Mouse (Mus musculus) lung, embryonic 14.5 days (tissue): ENCODE data around the gene Cblc. TPM values are rescaled to one million over a fixed set of nuclear protein-coding genes. Genes with fewer than 3 reads are reported as not detected.

ENCODE experiments used
- ATAC-seq: fragments of 200-750 bp; cut with Nextera tagmentation; 2 replicates; pipeline ENCODE4 v1.8.0; 2017; ENCODE audit warnings: mild to moderate bottlenecking, moderate TSS enrichment, moderate library complexity; ENCODE audit not compliant: insufficient read depth
- DNase-seq: peaks from one replicate; pipeline ENCODE4 v3.0.0-alpha.2; 2015
- H3K27ac ChIP-seq: fragments of 300-500 bp; sonication (generic); 2 replicates; pipeline ENCODE4 v1.5.1; 2014; ENCODE audit warnings: low read depth, mild to moderate bottlenecking, moderate library complexity
- H3K27me3 ChIP-seq: fragments of 300-500 bp; sonication (generic); 2 replicates; pipeline ENCODE4 v1.6.1; 2014; ENCODE audit warnings: low read length, control low read depth; ENCODE audit not compliant: insufficient read depth
- H3K36me3 ChIP-seq: fragments of 300-500 bp; sonication (generic); 2 replicates; pipeline ENCODE4 v1.6.1; 2014; ENCODE audit warnings: control low read depth; ENCODE audit not compliant: insufficient read depth
- H3K4me1 ChIP-seq: fragments of 300-500 bp; sonication (generic); 2 replicates; pipeline ENCODE4 v1.6.1; 2014; ENCODE audit warnings: antibody characterized with exemption, control low read depth; ENCODE audit not compliant: insufficient read depth
- H3K4me2 ChIP-seq: fragments of 300-500 bp; sonication (generic); 2 replicates; pipeline ENCODE4 v1.6.1; 2014; ENCODE audit warnings: mild to moderate bottlenecking
- H3K4me3 ChIP-seq: fragments of 300-500 bp; sonication (generic); 2 replicates; pipeline ENCODE4 v1.5.1; 2014; ENCODE audit warnings: low read depth, low read length
- H3K9ac ChIP-seq: fragments of 300-500 bp; sonication (generic); 2 replicates; pipeline ENCODE4 v1.6.1; 2014
- H3K9me3 ChIP-seq: fragments of 300-500 bp; sonication (generic); 2 replicates; pipeline ENCODE4 v1.6.1; 2016; ENCODE audit warnings: low read depth, low read length, control low read depth
- CTCF ChIP-seq: IDR thresholded peaks from 2 replicates; pipeline ENCODE4 v1.5.1; 2016; ENCODE audit warnings: antibody characterized with exemption, low read depth
- WGBS: fragments of 180-500 bp; shearing (Covaris S2); extraction: QIAGEN DNeasy Blood & Tissue Kit; methylation state at CpG from one replicate; pipeline ENCODE4 v1.1.7; 2014; 5-methylcytosine and 5-hydroxymethylcytosine counted together
- polyA plus RNA-seq: library from polyadenylated mRNA; unstranded; fragments of >200 nt; fragmentation: Nextera tagmentation; extraction: Ambion mirVana; gene quantifications from 2 replicates; pipeline ENCODE4 v1.2.1, GENCODE M21; 2014

The Cblc gene
- polyA plus RNA-seq, 1 experiment from 2014 or later = 6.8 TPM

DNA sequence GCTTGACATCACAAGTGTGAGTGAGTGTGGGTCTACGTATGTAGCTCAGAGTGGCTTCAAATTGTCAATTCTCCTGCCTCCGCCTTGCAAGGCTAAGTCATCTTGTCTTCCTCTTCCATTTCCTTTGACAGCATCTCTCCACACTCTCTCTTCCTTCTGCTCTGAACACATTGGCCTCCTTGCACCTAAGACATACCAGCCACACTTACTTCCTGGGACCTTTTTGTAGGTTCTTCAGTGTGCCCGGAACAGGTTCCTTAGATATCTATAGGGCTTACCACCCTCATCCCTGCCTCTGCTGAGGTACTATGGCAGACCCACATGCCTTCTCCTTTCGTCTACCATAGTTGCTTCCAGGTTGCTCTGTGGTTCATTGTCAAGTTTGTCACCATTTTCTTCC lies 16.6 kb upstream of the Cblc start:
- Histone ChIP-seq H3K4me1 (peaks cover 18% of the 10 kb centered on the region), H3K4me2 (no peak overlapping the region), H3K9me3 (no peaks in the 10 kb centered on the region), H3K36me3 (no peaks in the 10 kb centered on the region), H3K27ac (no peak overlapping the region), H3K4me3 (no peak overlapping the region), H3K9ac (no peak overlapping the region), H3K27me3 (peaks cover 29% of the 10 kb centered on the region; the same call in 1 of the 2 replicates)
- 77% methylated on average over 4 of the region's 4 CpGs for WGBS
- no peak for TF ChIP-seq CTCF
- ATAC-seq (no peak), DNase-seq (no peak)

DNA sequence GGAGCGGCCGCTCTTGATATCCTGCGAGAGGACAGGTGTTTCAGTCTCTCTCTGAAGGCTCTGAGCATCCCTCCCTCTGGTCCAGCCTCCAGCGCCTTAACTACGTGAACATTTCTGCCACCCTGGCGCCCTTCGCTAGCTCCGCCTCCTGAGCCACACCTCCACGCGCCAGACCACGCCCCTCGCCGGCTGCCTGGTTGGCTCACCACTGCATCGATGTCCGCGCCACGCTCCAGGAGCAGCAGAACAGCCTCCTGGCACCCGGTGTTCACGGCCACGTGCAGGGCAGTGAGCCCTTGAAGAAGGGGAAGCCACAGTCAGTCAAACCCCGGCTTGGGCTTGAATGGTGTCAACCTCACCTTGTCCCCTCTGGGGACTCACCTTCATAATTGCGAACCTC lies 14.5 kb upstream of the Cblc start:
- Histone ChIP-seq H3K36me3 (no peaks in the 10 kb centered on the region), H3K4me3 (no peak overlapping the region), H3K9ac (no peak overlapping the region), H3K27me3 (peaks cover 29% of the 10 kb centered on the region; the same call in 1 of the 2 replicates), H3K27ac (no peak overlapping the region), H3K4me2 (peak overlapping the region; percentile 44), H3K9me3 (no peaks in the 10 kb centered on the region), H3K4me1 (0 out of 2 replicates have a peak, but pooled peaks cover 3% of the 10 kb centered on the region)
- no peak for TF ChIP-seq CTCF
- 5% methylated on average over 22 of the region's 22 CpGs for WGBS
- DNase-seq = peak; percentile 71
- peak; percentile 45; the same call in 1 of the 2 replicates for ATAC-seq

DNA sequence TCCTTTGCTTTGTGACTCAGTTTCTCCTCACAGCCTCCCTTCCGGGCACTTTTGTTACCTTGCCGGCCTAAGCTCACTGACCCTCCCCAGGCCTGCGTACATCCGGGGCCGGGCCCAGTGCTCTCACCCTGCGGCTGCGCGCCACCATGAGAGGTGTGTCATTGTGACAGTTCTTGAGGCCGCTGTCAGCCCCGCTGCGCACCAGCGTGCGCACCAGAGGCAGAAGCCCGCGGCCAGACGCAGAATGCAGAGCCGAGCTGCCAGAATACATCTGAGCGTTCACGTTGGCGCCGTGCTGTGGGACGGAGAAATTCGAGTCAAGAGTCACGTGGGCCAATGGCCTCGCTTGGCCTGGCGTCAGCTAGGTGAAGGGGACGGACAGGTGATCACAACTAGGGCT lies 12.8 kb upstream of the Cblc start:
- peak; percentile 46 for DNase-seq
- Histone ChIP-seq H3K27me3 (peaks cover 29% of the 10 kb centered on the region; the same call in 1 of the 2 replicates), H3K4me3 (peak overlapping the region; percentile 6; the same call in 1 of the 2 replicates), H3K9ac (0 out of 2 replicates have a peak overlapping the region, but pooled peaks have one; percentile 9), H3K9me3 (no peaks in the 10 kb centered on the region), H3K36me3 (no peaks in the 10 kb centered on the region), H3K27ac (no peak overlapping the region), H3K4me2 (peak overlapping the region; percentile 49; the same call in 1 of the 2 replicates), H3K4me1 (0 out of 2 replicates have a peak, but pooled peaks cover 3% of the 10 kb centered on the region)
- peak; percentile 47; the same call in 1 of the 2 replicates for ATAC-seq
- 6% methylated on average over 27 of the region's 27 CpGs for WGBS
- no peak for TF ChIP-seq CTCF

DNA sequence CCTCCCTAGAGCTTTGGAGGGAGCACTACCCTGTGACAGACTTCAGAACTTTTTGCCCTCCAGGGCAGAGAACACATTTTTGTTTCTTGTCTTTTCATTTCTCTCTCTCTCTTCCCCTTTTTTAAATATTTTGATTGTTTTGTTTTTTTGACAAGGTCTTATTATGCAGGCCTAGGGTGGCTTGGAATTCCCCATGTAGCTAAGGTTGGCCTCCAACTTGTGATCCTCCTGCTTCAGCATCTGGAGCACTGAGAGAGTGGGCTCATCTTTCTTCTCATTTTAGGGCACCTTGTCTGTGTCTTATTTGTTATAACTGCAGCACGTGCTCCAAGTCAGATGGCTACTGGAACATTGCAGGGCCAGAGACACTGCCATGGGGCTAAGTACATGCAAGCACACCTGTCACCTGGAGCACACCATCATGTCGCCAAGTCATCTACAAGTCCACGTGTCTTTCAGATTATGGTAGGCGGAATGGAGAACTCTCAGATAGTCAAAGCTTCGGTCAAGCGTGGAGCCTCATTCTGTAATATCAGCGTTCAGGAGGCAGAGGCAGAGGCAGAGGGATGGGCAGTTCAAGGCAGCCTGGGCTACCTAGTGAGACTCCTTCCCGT lies 9.9 kb upstream of the Cblc start:
- Histone ChIP-seq H3K27me3 (peaks cover 25% of the 10 kb centered on the region; the same call in 1 of the 2 replicates), H3K36me3 (no peaks in the 10 kb centered on the region)

DNA sequence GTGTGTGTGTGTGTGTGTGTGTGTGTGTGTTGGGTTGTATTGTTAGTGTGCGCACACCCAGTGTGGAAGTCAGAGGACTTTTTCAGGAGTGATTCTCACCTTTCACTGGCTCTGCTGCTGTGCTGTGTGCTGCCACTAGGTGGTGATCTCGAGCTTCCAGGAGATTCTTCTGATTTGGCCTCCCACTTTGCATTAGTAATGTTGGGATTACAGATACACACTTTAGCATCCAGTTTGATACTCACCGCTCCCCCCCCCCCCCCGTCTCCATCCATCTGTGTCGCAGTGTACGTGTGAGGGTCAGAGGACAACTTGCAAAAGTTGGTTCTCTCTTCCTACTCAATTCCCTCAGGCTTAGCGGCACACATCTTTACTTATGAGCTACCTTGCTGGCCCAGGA lies 6.4 kb upstream of the Cblc start:
- peak; percentile 96 for TF ChIP-seq CTCF
- Histone ChIP-seq H3K36me3 (no peaks in the 10 kb centered on the region), H3K27me3 (no peaks in the 10 kb centered on the region), H3K27ac (no peak overlapping the region), H3K9ac (no peak overlapping the region), H3K4me1 (no peaks in the 10 kb centered on the region), H3K9me3 (no peaks in the 10 kb centered on the region), H3K4me3 (no peak overlapping the region), H3K4me2 (no peak overlapping the region)
- ATAC-seq (peak; percentile 28; the same call in 1 of the 2 replicates), DNase-seq (peak; percentile 88)
- WGBS = 16% methylated on average over 7 of the region's 7 CpGs

More for the DNA sequence above, 9.9 kb upstream of the Cblc start:
- ATAC-seq (no peak), DNase-seq (no peak)
- H3K4me2 ChIP-seq = no peak overlapping the region
- WGBS = 85% methylated on average over 8 of the region's 8 CpGs
- no peaks in the 10 kb centered on the region for H3K9me3 ChIP-seq
- 0 out of 2 replicates have a peak, but pooled peaks cover 3% of the 10 kb centered on the region for H3K4me1 ChIP-seq
- no peak overlapping the region for H3K9ac ChIP-seq
- no peak overlapping the region for H3K27ac ChIP-seq
- no peak overlapping the region for H3K4me3 ChIP-seq
- no peak for TF ChIP-seq CTCF

DNA sequence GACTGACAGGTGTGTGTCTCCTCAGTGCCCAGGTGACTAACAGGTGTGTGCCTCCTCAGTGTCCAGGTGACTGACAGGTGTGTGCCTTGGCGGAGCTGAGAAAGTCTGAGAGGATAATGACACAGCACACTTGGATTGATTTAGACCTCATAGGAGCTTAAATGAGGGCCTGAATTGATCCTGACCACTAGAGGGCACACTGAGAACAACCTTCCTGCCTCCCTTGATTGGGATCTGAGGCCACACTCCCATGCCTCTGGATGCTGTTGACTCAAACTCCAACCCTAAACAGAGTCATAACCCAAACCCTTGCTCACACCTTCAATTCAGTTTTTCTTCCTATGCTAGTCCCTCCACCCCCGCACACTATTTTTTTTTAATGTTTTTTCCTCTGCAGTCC lies 4.2 kb upstream of the Cblc start:
- DNase-seq (peak; percentile 86), ATAC-seq (no peak)
- H3K4me2 ChIP-seq = no peak overlapping the region
- TF ChIP-seq CTCF = peak; percentile 88
- H3K4me1 ChIP-seq = no peaks in the 10 kb centered on the region
- H3K27ac ChIP-seq = no peak overlapping the region
- H3K36me3 ChIP-seq = no peaks in the 10 kb centered on the region
- H3K9me3 ChIP-seq = no peaks in the 10 kb centered on the region
- 11% methylated on average over 2 of the region's 2 CpGs for WGBS
- no peak overlapping the region for H3K4me3 ChIP-seq
- H3K9ac ChIP-seq = no peak overlapping the region
- H3K27me3 ChIP-seq = peaks cover 16% of the 10 kb centered on the region

DNA sequence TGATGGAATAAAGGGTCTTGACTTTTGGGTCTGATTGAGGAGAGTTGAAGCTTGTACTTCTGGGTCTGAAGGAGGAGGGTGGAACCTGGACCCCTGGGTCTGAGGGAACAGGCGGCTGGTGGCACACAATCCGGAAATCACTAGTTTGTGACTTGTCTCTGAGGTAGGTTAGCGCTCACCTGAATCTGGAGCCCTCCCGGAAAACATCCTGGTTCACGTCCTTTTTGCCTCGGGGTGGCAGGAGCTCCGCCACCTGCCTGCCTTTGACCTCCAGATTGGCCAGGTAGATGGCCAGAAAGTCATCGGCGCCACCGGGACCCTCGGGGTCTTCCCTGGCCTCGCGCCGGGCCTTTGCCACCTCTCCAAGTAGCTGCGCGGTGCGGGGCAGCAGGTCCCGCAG lies 355 bp downstream of the Cblc start:
- Histone ChIP-seq H3K9me3 (no peaks in the 10 kb centered on the region), H3K9ac (peak overlapping the region; percentile 47), H3K36me3 (no peaks in the 10 kb centered on the region), H3K4me3 (peak overlapping the region; percentile 38), H3K4me1 (no peaks in the 10 kb centered on the region), H3K27me3 (peaks cover 18% of the 10 kb centered on the region), H3K4me2 (peak overlapping the region; percentile 57), H3K27ac (no peak overlapping the region)
- no peak for TF ChIP-seq CTCF
- ATAC-seq (no peak), DNase-seq (no peak)
- 8% methylated on average over 18 of the region's 18 CpGs for WGBS
